Mouse (Mus musculus): ENCODE measurements around the gene Dlgap4. TPM values are rescaled to one million over a fixed set of nuclear protein-coding genes. Genes with fewer than 3 reads are reported as not detected.

Gene Dlgap4
- polyA plus RNA-seq, 1 experiment: 40.7 TPM

DNA sequence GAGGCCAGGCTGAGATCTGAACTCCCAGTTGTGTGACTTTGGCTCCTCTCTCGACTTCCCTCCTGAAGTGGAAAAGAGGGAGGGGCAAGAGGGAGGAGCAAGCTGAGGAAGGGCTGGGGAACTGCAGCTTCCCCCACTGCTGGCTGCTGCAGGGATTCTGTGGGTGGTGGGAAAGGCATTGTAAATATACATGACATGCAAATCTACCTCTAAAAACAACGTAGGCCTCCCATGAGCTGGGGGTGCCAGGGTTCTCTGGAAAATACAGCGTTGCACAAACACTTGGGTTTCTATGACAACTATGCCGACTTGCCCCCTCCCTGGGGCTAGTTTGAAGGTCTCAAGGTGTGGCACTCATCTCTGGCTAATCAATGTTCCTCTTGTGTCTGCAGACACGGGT, 50.9 kb downstream of the Dlgap4 start:
- H3K4me3 ChIP-seq (ENCODE audit: insufficient read depth, poor library complexity, severe bottlenecking): no peak overlapping the region
- TF ChIP-seq CEBPB (IDR thresholded peaks at IDR 0.05; ENCODE audit: low read depth) (no peak), CTCF (IDR thresholded peaks at IDR 0.05; ENCODE audit: control insufficient read depth, insufficient read depth, insufficient read length) (no peak), USF1 (IDR thresholded peaks at IDR 0.05; ENCODE audit: low read depth) (no peak), FOSL1 (IDR thresholded peaks at IDR 0.05; ENCODE audit: insufficient read depth, low read length, poor library complexity, severe bottlenecking) (no peak), MYOG (IDR thresholded peaks at IDR 0.05; ENCODE audit: control insufficient read depth, extremely low read depth, insufficient read length) (no peak), MYOD1 (IDR thresholded peaks at IDR 0.05; ENCODE audit: control insufficient read depth, insufficient read length, low read depth) (no peak), MAX (IDR thresholded peaks at IDR 0.05) (no peak)
- peaks cover 97% of the 10 kb centered on the region for H3K27me3 ChIP-seq (ENCODE audit: control insufficient read depth, insufficient read depth, insufficient read length)
- no peaks in the 10 kb centered on the region for H3K79me2 ChIP-seq (ENCODE audit: control insufficient read depth, insufficient read depth)
- no peak overlapping the region for H3ac ChIP-seq (ENCODE audit: control insufficient read depth, insufficient read length, low read depth)
- H3K79me3 ChIP-seq (ENCODE audit: low read depth): no peaks in the 10 kb centered on the region
- no peaks in the 10 kb centered on the region for H3K36me3 ChIP-seq (ENCODE audit: control insufficient read depth, insufficient read depth)

- peaks cover 94% of the 10 kb centered on the region for H3K27me3 ChIP-seq (ENCODE audit: control insufficient read depth, insufficient read depth, insufficient read length)
- H3K79me2 ChIP-seq (ENCODE audit: control insufficient read depth, insufficient read depth): no peaks in the 10 kb centered on the region
- H3K79me3 ChIP-seq (ENCODE audit: low read depth): no peaks in the 10 kb centered on the region
- H3K4me3 ChIP-seq (ENCODE audit: insufficient read depth, poor library complexity, severe bottlenecking): no peak overlapping the region
- H3K36me3 ChIP-seq (ENCODE audit: control insufficient read depth, insufficient read depth): no peaks in the 10 kb centered on the region
- TF ChIP-seq CEBPB (IDR thresholded peaks at IDR 0.05; ENCODE audit: low read depth) (no peak), FOSL1 (IDR thresholded peaks at IDR 0.05; ENCODE audit: insufficient read depth, low read length, poor library complexity, severe bottlenecking) (no peak), MYOG (IDR thresholded peaks at IDR 0.05; ENCODE audit: control insufficient read depth, extremely low read depth, insufficient read length) (no peak), MYOD1 (IDR thresholded peaks at IDR 0.05; ENCODE audit: control insufficient read depth, insufficient read length, low read depth) (no peak), USF1 (IDR thresholded peaks at IDR 0.05; ENCODE audit: low read depth) (no peak), CTCF (IDR thresholded peaks at IDR 0.05; ENCODE audit: control insufficient read depth, insufficient read depth, insufficient read length) (no peak), MAX (IDR thresholded peaks at IDR 0.05) (no peak)
- H3ac ChIP-seq (ENCODE audit: control insufficient read depth, insufficient read length, low read depth): no peak overlapping the region
These were observed 51.6 kb downstream of the Dlgap4 start for GRCm38 (mm10) chr2:156664993-156665518.

DNA sequence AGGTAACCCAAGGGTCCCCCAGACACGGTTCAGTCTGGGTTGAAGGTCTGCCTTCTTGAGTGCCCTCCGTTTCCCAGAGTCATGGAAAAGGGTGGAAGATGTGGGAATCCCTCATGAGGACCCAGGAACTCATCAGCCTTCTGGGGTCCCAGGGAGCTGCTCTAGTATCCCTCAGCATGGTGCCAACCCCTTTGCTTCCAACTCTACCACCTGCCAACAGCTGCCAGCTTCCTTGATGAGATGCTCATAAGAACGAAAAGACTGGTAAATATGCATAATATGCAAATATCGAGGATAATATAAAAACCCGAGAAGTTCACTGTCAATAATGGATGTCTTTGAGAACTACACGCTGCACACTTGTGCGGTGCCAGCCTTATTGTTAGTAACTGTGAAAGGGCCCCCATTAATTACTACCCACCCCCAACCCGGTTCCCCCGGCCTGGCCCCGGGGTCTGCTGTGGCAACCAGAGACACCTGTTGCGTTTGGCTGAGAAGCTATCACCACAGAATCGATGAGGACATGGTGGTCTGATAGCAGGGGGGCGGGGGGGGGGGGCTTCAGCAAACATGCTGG, 52.2 kb downstream of the Dlgap4 start:
- Histone ChIP-seq H3K27me3 (ENCODE audit: control insufficient read depth, insufficient read depth, insufficient read length) (peaks cover 94% of the 10 kb centered on the region), H3K36me3 (ENCODE audit: control insufficient read depth, insufficient read depth) (no peaks in the 10 kb centered on the region), H3ac (ENCODE audit: control insufficient read depth, insufficient read length, low read depth) (no peak overlapping the region), H3K79me3 (ENCODE audit: low read depth) (no peaks in the 10 kb centered on the region), H3K4me3 (ENCODE audit: insufficient read depth, poor library complexity, severe bottlenecking) (no peak overlapping the region), H3K79me2 (ENCODE audit: control insufficient read depth, insufficient read depth) (no peaks in the 10 kb centered on the region)
- no peak for TF ChIP-seq MYOG (IDR thresholded peaks at IDR 0.05; ENCODE audit: control insufficient read depth, extremely low read depth, insufficient read length)
- TF ChIP-seq CTCF (IDR thresholded peaks at IDR 0.05; ENCODE audit: control insufficient read depth, insufficient read depth, insufficient read length): no peak
- TF ChIP-seq MAX (IDR thresholded peaks at IDR 0.05): no peak
- no peak for TF ChIP-seq MYOD1 (IDR thresholded peaks at IDR 0.05; ENCODE audit: control insufficient read depth, insufficient read length, low read depth)
- no peak for TF ChIP-seq FOSL1 (IDR thresholded peaks at IDR 0.05; ENCODE audit: insufficient read depth, low read length, poor library complexity, severe bottlenecking)
- TF ChIP-seq USF1 (IDR thresholded peaks at IDR 0.05; ENCODE audit: low read depth): no peak
- TF ChIP-seq CEBPB (IDR thresholded peaks at IDR 0.05; ENCODE audit: low read depth): no peak

GRCm38 (mm10) chr2:156666231-156666630, 52.7 kb downstream of the Dlgap4 start:
- Histone ChIP-seq H3K36me3 (ENCODE audit: control insufficient read depth, insufficient read depth) (no peaks in the 10 kb centered on the region), H3K79me3 (ENCODE audit: low read depth) (no peaks in the 10 kb centered on the region), H3ac (ENCODE audit: control insufficient read depth, insufficient read length, low read depth) (no peak overlapping the region), H3K4me3 (ENCODE audit: insufficient read depth, poor library complexity, severe bottlenecking) (no peak overlapping the region), H3K27me3 (ENCODE audit: control insufficient read depth, insufficient read depth, insufficient read length) (peaks cover 94% of the 10 kb centered on the region), H3K79me2 (ENCODE audit: control insufficient read depth, insufficient read depth) (no peaks in the 10 kb centered on the region)
- TF ChIP-seq MAX (IDR thresholded peaks at IDR 0.05): no peak
- no peak for TF ChIP-seq CEBPB (IDR thresholded peaks at IDR 0.05; ENCODE audit: low read depth)
- TF ChIP-seq MYOD1 (IDR thresholded peaks at IDR 0.05; ENCODE audit: control insufficient read depth, insufficient read length, low read depth): no peak
- no peak for TF ChIP-seq MYOG (IDR thresholded peaks at IDR 0.05; ENCODE audit: control insufficient read depth, extremely low read depth, insufficient read length)
- TF ChIP-seq CTCF (IDR thresholded peaks at IDR 0.05; ENCODE audit: control insufficient read depth, insufficient read depth, insufficient read length): no peak
- no peak for TF ChIP-seq USF1 (IDR thresholded peaks at IDR 0.05; ENCODE audit: low read depth)
- no peak for TF ChIP-seq FOSL1 (IDR thresholded peaks at IDR 0.05; ENCODE audit: insufficient read depth, low read length, poor library complexity, severe bottlenecking)

DNA sequence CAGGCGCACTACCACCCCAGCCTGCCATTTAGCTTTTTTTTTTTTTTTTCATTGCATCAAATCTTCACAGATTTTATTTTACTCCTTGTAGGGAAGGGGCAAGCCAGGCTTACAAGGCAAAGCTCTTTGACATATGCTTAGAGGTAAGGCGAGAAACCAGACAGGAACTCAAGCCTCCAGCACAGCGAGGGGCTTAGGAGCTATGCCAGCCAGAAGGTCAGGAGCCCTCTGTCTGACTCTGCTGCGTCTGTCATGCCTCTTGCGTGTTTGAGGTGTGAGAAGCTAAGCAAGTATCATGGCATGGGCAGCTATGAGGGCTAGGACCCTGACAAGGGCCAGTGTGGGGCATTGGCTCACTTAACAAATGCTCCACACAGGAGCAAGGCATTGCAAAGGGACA, 53.8 kb downstream of the Dlgap4 start:
- H3K27me3 ChIP-seq (ENCODE audit: control insufficient read depth, insufficient read depth, insufficient read length): peaks cover 94% of the 10 kb centered on the region
- H3K36me3 ChIP-seq (ENCODE audit: control insufficient read depth, insufficient read depth): no peaks in the 10 kb centered on the region
- no peaks in the 10 kb centered on the region for H3K79me3 ChIP-seq (ENCODE audit: low read depth)
- TF ChIP-seq CTCF (IDR thresholded peaks at IDR 0.05; ENCODE audit: control insufficient read depth, insufficient read depth, insufficient read length): no peak
- no peak for TF ChIP-seq MYOG (IDR thresholded peaks at IDR 0.05; ENCODE audit: control insufficient read depth, extremely low read depth, insufficient read length)
- no peak for TF ChIP-seq FOSL1 (IDR thresholded peaks at IDR 0.05; ENCODE audit: insufficient read depth, low read length, poor library complexity, severe bottlenecking)
- TF ChIP-seq MAX (IDR thresholded peaks at IDR 0.05): no peak
- TF ChIP-seq CEBPB (IDR thresholded peaks at IDR 0.05; ENCODE audit: low read depth): no peak
- no peak for TF ChIP-seq USF1 (IDR thresholded peaks at IDR 0.05; ENCODE audit: low read depth)
- TF ChIP-seq MYOD1 (IDR thresholded peaks at IDR 0.05; ENCODE audit: control insufficient read depth, insufficient read length, low read depth): no peak
- no peak overlapping the region for H3ac ChIP-seq (ENCODE audit: control insufficient read depth, insufficient read length, low read depth)
- no peaks in the 10 kb centered on the region for H3K79me2 ChIP-seq (ENCODE audit: control insufficient read depth, insufficient read depth)
- no peak overlapping the region for H3K4me3 ChIP-seq (ENCODE audit: insufficient read depth, poor library complexity, severe bottlenecking)
